Comparison of ENCODE assay signal across 7 mouse cellular contexts in genomic region chr3:87565623-87566022, GRCm38 (mm10). TPM values are rescaled to one million over a fixed set of nuclear protein-coding genes. Genes with fewer than 3 reads are reported as not detected.
A peak's percentile ranks its signal among the peaks of the same experiment; 100 is the strongest.
DNase-seq lines count a peak whose midpoint lies in the region; ATAC-seq and TF ChIP-seq lines count a peak whose summit lies in the region.

No protein-coding gene starts in this region.

- H3K27me3 ChIP-seq in forebrain, embryonic 16.5 days (replicated peaks; ENCODE audit: control insufficient read depth, insufficient read depth, low read length): no peaks in the 10 kb centered on the region
- no peaks in the 10 kb centered on the region for H3K27me3 ChIP-seq in liver, embryonic 15.5 days
- no peaks in the 10 kb centered on the region for H3K27me3 ChIP-seq in stomach, postnatal 0 days (ENCODE audit: control insufficient read depth, insufficient read depth, low read length)

- 53% methylated on average over 6 of the region's 6 CpGs for WGBS in forebrain, embryonic 16.5 days
- WGBS in liver, embryonic 15.5 days (ENCODE audit: insufficient replicate concordance): 64% methylated on average over 6 of the region's 6 CpGs
- 64% methylated on average over 6 of the region's 6 CpGs for WGBS in stomach, postnatal 0 days

- H3K4me3 ChIP-seq in forebrain, embryonic 16.5 days (replicated peaks; ENCODE audit: low read length): peak overlapping the region; percentile 22
- no peak overlapping the region for H3K4me3 ChIP-seq in liver, embryonic 15.5 days (replicated peaks)
- no peak overlapping the region for H3K4me3 ChIP-seq in stomach, postnatal 0 days (ENCODE audit: low read depth, low read length)

- H3K36me3 ChIP-seq in forebrain, embryonic 16.5 days (ENCODE audit: control insufficient read depth, insufficient read depth): no peaks in the 10 kb centered on the region
- no peaks in the 10 kb centered on the region for H3K36me3 ChIP-seq in liver, embryonic 15.5 days (replicated peaks)
- no peaks in the 10 kb centered on the region for H3K36me3 ChIP-seq in stomach, postnatal 0 days (ENCODE audit: control insufficient read depth, insufficient read depth, low read length)

- TF ChIP-seq EP300 in stomach, postnatal 0 days (optimal IDR thresholded peaks at IDR 0.05): no peak

- H3K4me2 ChIP-seq in forebrain, embryonic 16.5 days (ENCODE audit: low read length): peak overlapping the region; percentile 48
- no peak overlapping the region for H3K4me2 ChIP-seq in liver, embryonic 15.5 days
- peak overlapping the region; percentile 25 for H3K4me2 ChIP-seq in stomach, postnatal 0 days (replicated peaks; ENCODE audit: low read depth)

- ATAC-seq in forebrain, embryonic 16.5 days: peak; percentile 34
- ATAC-seq in liver, embryonic 15.5 days (ENCODE audit: insufficient read depth): no peak
- peak; percentile 24 for ATAC-seq in stomach, postnatal 0 days (ENCODE audit: low FRiP score, low TSS enrichment)

- DNase-seq in urinary bladder, postnatal 14 days (ENCODE audit: low spot score): peak; percentile 59
- no peak for DNase-seq in urinary bladder, postnatal 10 days (ENCODE audit: low spot score)
- no peak for DNase-seq in stomach, postnatal 0 days (ENCODE audit: low spot score)
- DNase-seq in Muller cell, postnatal 12 days (ENCODE audit: inconsistent ontology term): no peak
- no peak for DNase-seq in layer of hippocampus, adult 9-11 months

- TF ChIP-seq CTCF in stomach, postnatal 0 days (IDR thresholded peaks at IDR 0.05; ENCODE audit: low read depth): no peak

- H3K9me3 ChIP-seq in forebrain, embryonic 16.5 days (ENCODE audit: control insufficient read depth, low read length): no peaks in the 10 kb centered on the region
- no peaks in the 10 kb centered on the region for H3K9me3 ChIP-seq in liver, embryonic 15.5 days (replicated peaks)
- no peaks in the 10 kb centered on the region for H3K9me3 ChIP-seq in stomach, postnatal 0 days (ENCODE audit: control insufficient read depth, low read length)

- H3K27ac ChIP-seq in forebrain, embryonic 16.5 days (ENCODE audit: low read length): peak overlapping the region; percentile 92
- H3K27ac ChIP-seq in liver, embryonic 15.5 days (replicated peaks): peak overlapping the region; percentile 41; the same call in 1 of the 2 replicates
- H3K27ac ChIP-seq in stomach, postnatal 0 days (replicated peaks): peak overlapping the region; percentile 89

- H3K4me1 ChIP-seq in forebrain, embryonic 16.5 days (replicated peaks; ENCODE audit: control insufficient read depth, insufficient read depth, low read length): peaks cover 10% of the 10 kb centered on the region
- H3K4me1 ChIP-seq in liver, embryonic 15.5 days (replicated peaks): no peaks in the 10 kb centered on the region
- no peaks in the 10 kb centered on the region for H3K4me1 ChIP-seq in stomach, postnatal 0 days (replicated peaks; ENCODE audit: control insufficient read depth, insufficient read depth)

- H3K9ac ChIP-seq in forebrain, embryonic 16.5 days (replicated peaks; ENCODE audit: low read depth, low read length): peak overlapping the region; percentile 48
- no peak overlapping the region for H3K9ac ChIP-seq in liver, embryonic 15.5 days
- H3K9ac ChIP-seq in stomach, postnatal 0 days (ENCODE audit: low read length): no peak overlapping the region

RNA-seq across cellular contexts. Expression of gene Etv3, which starts 40.4 kb away (rescaled TPM):
- polyA plus RNA-seq in forebrain, embryonic 16.5 days (2015; fragmentation: Nextera tagmentation; extraction: Ambion mirVana): 12.1 and 12.4 TPM in 2 replicates
- polyA plus RNA-seq in liver, embryonic 15.5 days (2015; fragmentation: Nextera tagmentation; extraction: Ambion mirVana): 3.0 and 3.9 TPM in 2 replicates
- 11.8 and 13.6 TPM in 2 replicates for polyA plus RNA-seq in stomach, postnatal 0 days (2015; fragmentation: Nextera tagmentation; extraction: Ambion mirVana)

RNA-seq across cellular contexts. Expression of gene Arhgef11, which starts 51.7 kb away (rescaled TPM):
- polyA plus RNA-seq in forebrain, embryonic 16.5 days (2015; fragmentation: Nextera tagmentation; extraction: Ambion mirVana): 23.0 and 27.4 TPM in 2 replicates
- polyA plus RNA-seq in liver, embryonic 15.5 days (2015; fragmentation: Nextera tagmentation; extraction: Ambion mirVana): 2.7 and 3.7 TPM in 2 replicates
- 5.9 and 6.1 TPM in 2 replicates for polyA plus RNA-seq in stomach, postnatal 0 days (2015; fragmentation: Nextera tagmentation; extraction: Ambion mirVana)

Comparison
In these comparisons a context has a peak if more than half of its experiments do, and no peak if none do; other contexts are left out.
1. H3K27ac ChIP-seq: peak in every context shown above with its lines; median percentile 92 in forebrain, embryonic 16.5 days; 89 in stomach, postnatal 0 days; 41 in liver, embryonic 15.5 days.